Mouse (Mus musculus): Measurements from ENCODE around the gene Snap29.

DNA sequence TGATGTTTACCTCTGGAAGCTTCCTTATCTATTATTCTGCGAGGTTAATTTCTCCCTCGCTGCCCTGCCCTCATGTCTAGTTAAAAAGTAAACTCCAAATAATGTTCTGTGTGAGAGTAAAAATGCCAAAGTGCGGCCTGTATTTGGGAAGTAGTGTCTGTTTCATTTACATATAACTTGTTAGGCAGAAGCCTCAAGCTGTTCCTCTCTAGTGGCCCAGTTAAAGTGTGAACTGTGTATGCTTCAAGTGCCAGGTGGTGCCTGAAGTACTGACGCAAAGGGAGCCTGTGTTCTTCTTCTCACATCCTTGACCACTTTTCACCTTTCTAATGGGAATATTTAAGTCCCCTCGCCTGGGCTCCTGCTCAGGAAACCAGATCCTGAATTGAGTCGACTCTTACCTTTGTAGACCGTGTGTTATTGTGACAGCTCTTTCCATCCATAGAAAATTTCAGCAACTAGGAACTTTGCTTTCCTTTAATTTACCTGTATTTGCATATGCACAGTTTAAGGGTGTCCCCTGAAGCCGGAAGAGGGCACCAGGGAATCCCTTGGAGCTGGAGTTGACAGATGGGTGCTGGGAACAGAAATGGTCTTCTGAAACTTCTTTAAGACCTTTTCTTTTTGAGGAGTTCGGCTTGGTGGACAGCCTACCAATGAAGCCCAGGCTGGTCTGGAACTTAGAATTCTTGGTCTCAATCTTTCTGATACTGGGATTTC is 886 bp downstream of the Snap29 start:
- TF ChIP-seq CTCF (IDR thresholded peaks at IDR 0.05; ENCODE audit: insufficient read depth, low read length) (no peak), POLR2A (IDR thresholded peaks at IDR 0.05; ENCODE audit: borderline replicate concordance, extremely low read depth, low read depth, low read length) (no peak)

Measured in lung, adult 2 months (tissue).